Mouse (Mus musculus): ENCODE data around the gene Gtsf1l.

Gene Gtsf1l

DNA sequence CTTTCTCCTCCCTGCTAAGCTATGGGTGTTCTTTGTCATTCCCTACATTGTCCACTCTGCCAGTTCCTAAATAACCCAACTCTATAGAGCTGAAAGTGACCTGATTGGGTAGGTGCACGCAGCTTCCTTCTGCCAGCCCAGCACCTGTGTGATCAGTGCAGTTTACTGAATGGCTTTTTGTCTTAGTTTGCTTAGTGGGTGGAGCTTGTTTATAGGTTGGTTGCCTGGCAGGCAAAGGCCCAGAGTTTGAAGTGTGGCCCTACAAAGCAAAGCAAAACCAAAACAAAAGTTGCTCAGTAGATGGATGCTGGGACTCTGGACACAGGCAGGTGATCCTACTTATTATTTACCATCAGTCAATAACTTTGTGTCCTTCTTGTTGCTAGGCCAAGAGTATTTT is 36.0 kb downstream of the Gtsf1l start:
- DNase-seq (ENCODE audit: low spot score): no peak

- DNase-seq (ENCODE audit: low spot score): no peak
Measured at GRCm38 (mm10) chr2:163049116-163049515, 38.5 kb downstream of the Gtsf1l start.

GRCm38 (mm10) chr2:163048125-163048524 is 39.5 kb downstream of the Gtsf1l start:
- DNase-seq (ENCODE audit: low spot score): peak; percentile 73

DNA sequence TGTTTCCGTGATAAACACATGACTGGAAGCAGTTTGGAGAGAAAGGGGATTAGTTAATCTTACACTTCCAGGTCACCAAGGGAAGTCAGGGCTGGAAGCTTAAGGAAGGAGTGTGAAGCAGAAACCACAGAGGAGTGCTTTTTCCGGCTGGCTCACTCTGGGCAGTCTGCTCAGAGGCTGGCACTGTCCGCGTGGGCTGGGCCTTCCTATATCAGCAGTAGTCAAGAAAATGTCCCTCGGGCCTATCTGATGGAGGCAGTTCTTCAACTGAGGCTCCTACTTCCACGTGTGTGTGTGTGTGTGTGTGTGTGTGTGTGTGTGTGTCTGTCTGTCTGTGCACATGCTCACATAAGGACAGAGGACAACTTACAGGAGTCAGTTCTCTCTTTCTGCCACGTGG is 47.7 kb downstream of the Gtsf1l start:
- DNase-seq (ENCODE audit: low spot score): no peak

All from MN1 (cell line).